Mouse (Mus musculus) embryonic facial prominence, embryonic 11.5 days (tissue): ENCODE results near the gene Sdk1. TPM values are rescaled to one million over a fixed set of nuclear protein-coding genes. Genes with fewer than 3 reads are reported as not detected.
A peak's percentile ranks its signal among the peaks of the same experiment; 100 is the strongest.

Experiments
- ATAC-seq: fragments of 200-750 bp; cut with Nextera tagmentation; replicated peaks from 2 replicates; pipeline ENCODE4 v1.8.0; 2017; ENCODE audit warnings: low read depth; ENCODE audit not compliant: insufficient number of reproducible peaks, low FRiP score, low TSS enrichment
- DNase-seq: peaks from one replicate; pipeline ENCODE4 v3.0.0-alpha.2; 2015; ENCODE audit warnings: low spot score
- H3K27ac ChIP-seq: fragments of 300-500 bp; sonication (generic); replicated peaks from 2 replicates; pipeline ENCODE4 v1.5.1; 2014; ENCODE audit warnings: mild to moderate bottlenecking, low read depth, low read length, control low read depth
- H3K27me3 ChIP-seq: fragments of 300-500 bp; sonication (generic); 2 replicates; pipeline ENCODE4 v1.6.1; 2014; ENCODE audit warnings: mild to moderate bottlenecking, low read length, moderate library complexity, mixed read lengths; ENCODE audit not compliant: control insufficient read depth, insufficient read depth
- H3K36me3 ChIP-seq: fragments of 300-500 bp; sonication (generic); replicated peaks from 2 replicates; pipeline ENCODE4 v1.6.1; 2014; ENCODE audit warnings: low read depth, mild to moderate bottlenecking, low read length, moderate library complexity, mixed read lengths; ENCODE audit not compliant: control insufficient read depth, insufficient read depth
- H3K4me1 ChIP-seq: fragments of 300-500 bp; sonication (generic); 2 replicates; pipeline ENCODE4 v1.6.1; 2014; ENCODE audit warnings: low read length, mixed read lengths; ENCODE audit not compliant: control insufficient read depth, insufficient read depth
- H3K4me2 ChIP-seq: fragments of 300-500 bp; sonication (generic); 2 replicates; pipeline ENCODE4 v1.6.1; 2014; ENCODE audit warnings: low read depth, mild to moderate bottlenecking, control low read depth, low read length, moderate library complexity
- H3K4me3 ChIP-seq: fragments of 300-500 bp; sonication (generic); 2 replicates; pipeline ENCODE4 v1.5.1; 2014; ENCODE audit warnings: low read depth, low read length, control low read depth
- H3K9ac ChIP-seq: fragments of 300-500 bp; sonication (generic); replicated peaks from 2 replicates; pipeline ENCODE4 v1.6.1; 2014; ENCODE audit warnings: mild to moderate bottlenecking, control low read depth, low read length
- H3K9me3 ChIP-seq: fragments of 300-500 bp; sonication (generic); replicated peaks from 2 replicates; pipeline ENCODE4 v1.6.1; 2016; ENCODE audit warnings: mild to moderate bottlenecking, low read length, inconsistent platforms, mixed read lengths; ENCODE audit not compliant: control insufficient read depth
- WGBS: fragments of 180-500 bp; shearing (Covaris S2); extraction: QIAGEN DNeasy Blood & Tissue Kit; methylation state at CpG from one replicate; pipeline ENCODE4 v1.1.7; 2014; 5-methylcytosine and 5-hydroxymethylcytosine counted together
- polyA plus RNA-seq: library from polyadenylated mRNA; unstranded; fragments of >200 nt; fragmentation: Nextera tagmentation; extraction: Ambion mirVana; gene quantifications from 2 replicates; pipeline ENCODE4 v1.2.1, GENCODE M21; 2014

Gene Sdk1
- polyA plus RNA-seq, 1 experiment from 2014 or later = 1.2 TPM

DNA sequence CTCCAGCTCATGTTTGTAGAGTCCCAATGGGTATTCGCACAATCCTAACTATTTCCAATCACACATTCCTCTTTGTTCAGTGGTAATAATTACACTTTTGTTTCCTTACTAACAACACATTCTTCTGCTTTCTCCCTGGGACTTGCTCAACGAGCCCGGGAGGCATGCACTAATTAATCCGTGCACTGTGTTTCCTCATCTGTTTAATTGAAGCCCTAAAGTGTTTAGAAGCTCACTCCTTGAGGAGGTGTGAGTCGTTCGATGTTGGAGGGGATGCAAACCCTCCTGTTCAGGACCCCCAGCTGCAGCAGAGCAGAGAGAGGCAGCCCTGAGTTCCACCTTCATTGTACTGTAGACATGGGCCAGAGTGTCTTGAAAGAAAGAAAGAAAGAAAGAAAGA is 452.4 kb downstream of the Sdk1 start:
- Histone ChIP-seq H3K36me3 (no peaks in the 10 kb centered on the region), H3K4me1 (no peaks in the 10 kb centered on the region), H3K27ac (no peak overlapping the region), H3K9ac (no peak overlapping the region), H3K4me3 (no peak overlapping the region), H3K4me2 (no peak overlapping the region), H3K9me3 (no peaks in the 10 kb centered on the region), H3K27me3 (no peaks in the 10 kb centered on the region)
- DNase-seq = no peak
- WGBS = 21% methylated on average over 6 of the region's 6 CpGs
- ATAC-seq = no peak

DNA sequence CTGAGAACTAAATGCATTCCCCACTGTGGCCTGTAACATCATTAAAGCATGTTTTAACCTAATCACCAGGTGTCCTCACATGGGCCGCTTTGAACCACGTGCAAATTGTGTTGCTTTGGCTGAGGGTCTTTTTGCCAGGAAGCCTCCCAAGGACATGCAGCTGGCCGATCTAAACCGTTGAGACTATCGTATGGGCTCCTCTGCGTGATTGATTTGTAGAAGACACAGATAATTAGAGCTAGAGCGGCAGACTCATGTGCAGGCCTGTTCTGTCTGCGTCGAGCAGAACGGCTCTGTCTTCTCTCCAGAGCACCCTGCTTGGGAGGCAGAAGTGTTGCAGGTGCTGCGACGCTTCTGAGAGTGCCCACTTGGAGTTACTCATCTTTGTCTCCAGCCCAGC is 453.6 kb downstream of the Sdk1 start:
- Histone ChIP-seq H3K4me3 (no peak overlapping the region), H3K4me1 (no peaks in the 10 kb centered on the region), H3K27ac (no peak overlapping the region), H3K9me3 (no peaks in the 10 kb centered on the region), H3K4me2 (no peak overlapping the region), H3K36me3 (no peaks in the 10 kb centered on the region), H3K9ac (no peak overlapping the region), H3K27me3 (no peaks in the 10 kb centered on the region)
- no peak for ATAC-seq
- DNase-seq = no peak
- WGBS = 56% methylated on average over 12 of the region's 12 CpGs

DNA sequence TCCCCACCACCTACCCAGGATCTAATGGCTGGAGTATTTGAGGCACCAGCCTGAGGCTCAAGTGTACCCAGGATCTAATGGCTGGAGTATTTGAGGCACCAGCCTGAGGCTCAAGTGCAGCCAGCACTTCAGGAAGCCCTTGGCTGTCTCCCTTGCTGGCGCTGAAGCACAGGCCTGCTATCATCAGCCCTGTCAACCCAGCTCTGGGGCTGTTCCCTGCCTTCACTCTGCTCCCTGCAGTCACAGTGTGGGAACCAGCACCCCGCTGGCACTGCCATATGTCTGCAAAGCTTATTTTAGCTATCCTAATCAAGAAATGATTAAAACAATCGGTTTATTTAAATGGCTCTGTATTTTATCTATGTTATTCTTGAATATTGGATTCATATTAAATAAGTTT is 457.1 kb downstream of the Sdk1 start:
- no peak overlapping the region for H3K4me3 ChIP-seq

DNA sequence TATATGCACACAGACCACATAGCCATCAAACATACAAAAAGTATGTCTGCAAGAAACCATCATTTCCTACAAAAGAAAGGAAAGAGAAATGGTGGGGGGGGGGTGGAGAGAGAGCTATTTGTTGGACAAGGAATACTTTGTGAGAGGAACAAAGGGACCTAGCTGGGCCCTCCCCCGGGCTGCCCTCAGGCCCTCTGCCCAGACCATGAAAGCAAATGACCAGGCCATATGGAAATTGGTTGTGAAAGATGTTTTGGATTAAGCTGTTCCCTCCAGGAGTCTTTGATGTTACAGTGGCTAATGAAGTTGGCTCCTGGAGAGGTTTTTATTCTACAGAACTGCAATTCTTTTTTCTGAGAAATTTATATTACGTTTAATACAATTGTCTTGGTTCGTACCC is 479.5 kb downstream of the Sdk1 start:
- Histone ChIP-seq H3K27me3 (no peaks in the 10 kb centered on the region), H3K4me1 (no peaks in the 10 kb centered on the region), H3K27ac (no peak overlapping the region), H3K9me3 (no peaks in the 10 kb centered on the region), H3K9ac (no peak overlapping the region), H3K4me2 (no peak overlapping the region), H3K36me3 (no peaks in the 10 kb centered on the region), H3K4me3 (no peak overlapping the region)
- DNase-seq (peak; percentile 74), ATAC-seq (no peak)
- WGBS = 23% methylated on average over 3 of the region's 3 CpGs

More for the DNA sequence above, 457.1 kb downstream of the Sdk1 start:
- H3K9me3 ChIP-seq = no peaks in the 10 kb centered on the region
- DNase-seq (no peak), ATAC-seq (no peak)
- H3K36me3 ChIP-seq = no peaks in the 10 kb centered on the region
- no peak overlapping the region for H3K27ac ChIP-seq
- WGBS = 64% methylated on average over 3 of the region's 3 CpGs
- no peak overlapping the region for H3K4me2 ChIP-seq
- no peaks in the 10 kb centered on the region for H3K27me3 ChIP-seq
- H3K9ac ChIP-seq = no peak overlapping the region
- no peaks in the 10 kb centered on the region for H3K4me1 ChIP-seq

DNA sequence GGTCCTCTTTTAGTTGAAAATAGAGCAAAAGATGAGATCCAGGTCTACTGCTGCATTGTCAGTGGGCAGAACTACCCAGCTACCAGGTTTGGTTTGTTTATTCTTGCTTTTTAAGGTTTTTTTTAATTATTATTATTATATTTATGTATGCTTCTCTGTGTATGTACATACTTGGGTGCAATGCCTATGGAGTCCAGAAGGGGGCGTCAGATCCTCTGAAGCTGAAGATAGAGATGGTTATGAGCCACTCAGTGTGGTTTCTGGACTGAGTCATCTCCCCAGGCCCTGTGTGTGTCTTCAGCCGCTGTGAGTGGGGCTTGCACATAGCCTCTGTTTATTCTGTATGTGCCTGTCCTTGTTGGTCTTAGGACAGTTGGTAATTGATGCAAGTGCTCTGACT is 486.7 kb downstream of the Sdk1 start:
- no peaks in the 10 kb centered on the region for H3K9me3 ChIP-seq
- no peak for ATAC-seq
- H3K4me2 ChIP-seq = no peak overlapping the region
- H3K27me3 ChIP-seq = no peaks in the 10 kb centered on the region
- 62% methylated on average over 2 of the region's 2 CpGs for WGBS
- H3K27ac ChIP-seq = no peak overlapping the region
- no peak overlapping the region for H3K9ac ChIP-seq
- no peak for DNase-seq
- H3K36me3 ChIP-seq = no peaks in the 10 kb centered on the region
- no peaks in the 10 kb centered on the region for H3K4me1 ChIP-seq
- H3K4me3 ChIP-seq = no peak overlapping the region

- WGBS = 66% methylated on average over 4 of the region's 4 CpGs
- DNase-seq (no peak), ATAC-seq (no peak)
- Histone ChIP-seq H3K27me3 (no peaks in the 10 kb centered on the region), H3K27ac (no peak overlapping the region), H3K9ac (no peak overlapping the region), H3K4me2 (no peak overlapping the region), H3K36me3 (no peaks in the 10 kb centered on the region), H3K4me1 (no peaks in the 10 kb centered on the region), H3K4me3 (no peak overlapping the region), H3K9me3 (no peaks in the 10 kb centered on the region)
Observed at GRCm38 (mm10) chr5:141730006-141730405, 488.7 kb downstream of the Sdk1 start.

DNA sequence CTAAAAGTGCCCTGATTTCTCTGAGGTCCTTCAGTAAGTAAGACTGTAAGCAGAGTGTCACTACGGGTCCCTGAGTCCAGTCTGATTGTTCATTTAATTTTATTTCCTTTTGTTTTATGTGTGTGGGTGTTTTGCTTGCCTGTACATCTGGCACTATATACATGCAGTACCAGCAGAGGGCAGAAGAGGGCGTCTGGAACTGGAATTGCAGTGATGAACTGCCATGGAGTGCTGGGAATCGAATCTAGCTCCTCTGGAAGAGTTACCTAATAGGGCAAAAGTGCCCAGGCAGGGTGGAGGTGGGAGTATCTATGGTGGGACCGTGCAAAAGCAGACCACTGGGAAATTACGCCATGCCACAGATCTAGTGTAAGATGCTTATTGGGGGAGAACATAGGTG is 497.4 kb downstream of the Sdk1 start:
- Histone ChIP-seq H3K9ac (no peak overlapping the region), H3K4me2 (no peak overlapping the region), H3K27me3 (no peaks in the 10 kb centered on the region), H3K27ac (no peak overlapping the region), H3K4me3 (no peak overlapping the region), H3K4me1 (no peaks in the 10 kb centered on the region), H3K36me3 (no peaks in the 10 kb centered on the region), H3K9me3 (no peaks in the 10 kb centered on the region; the same call in 1 of the 2 replicates)
- ATAC-seq (no peak), DNase-seq (no peak)
- 77% methylated on average over 5 of the region's 5 CpGs for WGBS

GRCm38 (mm10) chr5:141748793-141749192 is 507.5 kb downstream of the Sdk1 start:
- WGBS = 72% methylated on average over 4 of the region's 4 CpGs
- no peaks in the 10 kb centered on the region for H3K36me3 ChIP-seq
- no peaks in the 10 kb centered on the region for H3K9me3 ChIP-seq
- no peak overlapping the region for H3K4me3 ChIP-seq
- no peaks in the 10 kb centered on the region for H3K4me1 ChIP-seq
- H3K27ac ChIP-seq = no peak overlapping the region
- H3K9ac ChIP-seq = no peak overlapping the region
- ATAC-seq = no peak
- no peaks in the 10 kb centered on the region for H3K27me3 ChIP-seq
- no peak for DNase-seq
- no peak overlapping the region for H3K4me2 ChIP-seq
